Mouse (Mus musculus) layer of hippocampus, postnatal 14 days (tissue): Measurements from ENCODE around the gene Robo4. TPM values are rescaled to one million over a fixed set of nuclear protein-coding genes. Genes with fewer than 3 reads are reported as not detected.
A peak's percentile ranks its signal among the peaks of the same experiment; 100 is the strongest.

Experiments used
- DNase-seq, 2 experiments: peaks; one replicate each; pipeline ENCODE4 v3.0.0; 2021 to 2022; ENCODE audit warnings: low spot score in 2 of 2, mixed read lengths in 1 of 2
- total RNA-seq, 2 experiments: library from RNA; stranded (reverse); gene quantifications; 2 replicates each; pipeline ENCODE4 v1.2.3; 2021

Gene Robo4
- total RNA-seq, 2 experiments from 2014 or later, result 7.6 to 9.9 TPM

GRCm38 (mm10) chr9:37400585-37400984 lies 1.1 kb upstream of the Robo4 start:
- no peak for DNase-seq

DNA sequence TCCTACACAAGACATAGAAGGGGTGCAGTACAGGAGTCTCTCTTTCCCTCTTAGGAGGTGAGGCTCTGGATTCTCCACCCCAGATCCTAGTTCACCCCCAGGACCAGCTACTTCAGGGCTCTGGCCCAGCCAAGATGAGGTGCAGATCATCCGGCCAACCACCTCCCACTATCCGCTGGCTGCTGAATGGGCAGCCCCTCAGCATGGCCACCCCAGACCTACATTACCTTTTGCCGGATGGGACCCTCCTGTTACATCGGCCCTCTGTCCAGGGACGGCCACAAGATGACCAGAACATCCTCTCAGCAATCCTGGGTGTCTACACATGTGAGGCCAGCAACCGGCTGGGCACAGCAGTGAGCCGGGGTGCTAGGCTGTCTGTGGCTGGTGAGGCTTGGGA lies 804 bp downstream of the Robo4 start:
- DNase-seq, result no peak

DNA sequence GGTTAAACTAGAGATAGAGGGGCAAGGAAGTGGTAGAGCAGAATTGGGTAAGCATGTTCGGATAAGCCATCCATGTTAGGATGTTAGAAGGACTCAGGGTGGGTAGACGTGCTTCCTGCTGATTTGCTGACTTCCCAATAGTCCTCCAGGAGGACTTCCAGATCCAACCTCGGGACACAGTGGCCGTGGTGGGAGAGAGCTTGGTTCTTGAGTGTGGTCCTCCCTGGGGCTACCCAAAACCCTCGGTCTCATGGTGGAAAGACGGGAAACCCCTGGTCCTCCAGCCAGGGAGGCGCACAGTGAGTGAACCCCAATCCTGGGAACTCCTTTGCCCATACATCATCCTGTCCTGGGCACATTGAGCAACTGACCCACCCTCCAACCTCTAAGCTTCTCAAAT lies 1.3 kb downstream of the Robo4 start:
- DNase-seq, result no peak

- DNase-seq, result no peak
Observed at GRCm38 (mm10) chr9:37406372-37406771, 4.7 kb downstream of the Robo4 start.

DNA sequence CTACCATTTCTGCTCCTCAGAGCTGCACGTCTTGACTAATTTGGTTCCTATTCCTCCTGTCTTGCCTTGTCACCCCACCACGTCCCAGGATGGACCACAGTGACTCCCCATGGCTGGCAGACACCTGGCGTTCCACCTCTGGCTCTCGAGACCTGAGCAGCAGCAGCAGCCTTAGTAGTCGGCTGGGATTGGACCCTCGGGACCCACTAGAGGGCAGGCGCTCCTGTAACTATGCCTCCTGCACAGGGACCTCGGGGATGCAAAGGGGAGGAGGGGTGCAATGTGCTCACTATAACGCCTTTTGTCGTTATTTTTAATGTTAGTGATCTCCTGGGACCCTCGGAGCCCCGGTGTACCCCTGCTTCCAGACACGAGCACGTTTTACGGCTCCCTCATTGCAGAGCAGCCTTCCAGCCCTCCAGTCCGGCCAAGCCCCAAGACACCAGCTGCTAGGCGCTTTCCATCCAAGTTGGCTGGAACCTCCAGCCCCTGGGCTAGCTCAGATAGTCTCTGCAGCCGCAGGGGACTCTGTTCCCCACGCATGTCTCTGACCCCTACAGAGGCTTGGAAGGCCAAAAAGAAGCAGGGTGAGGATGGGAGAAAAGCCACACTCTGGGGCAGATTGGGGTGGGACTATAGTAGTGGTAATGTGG lies 6.3 kb downstream of the Robo4 start:
- DNase-seq, result no peak

DNA sequence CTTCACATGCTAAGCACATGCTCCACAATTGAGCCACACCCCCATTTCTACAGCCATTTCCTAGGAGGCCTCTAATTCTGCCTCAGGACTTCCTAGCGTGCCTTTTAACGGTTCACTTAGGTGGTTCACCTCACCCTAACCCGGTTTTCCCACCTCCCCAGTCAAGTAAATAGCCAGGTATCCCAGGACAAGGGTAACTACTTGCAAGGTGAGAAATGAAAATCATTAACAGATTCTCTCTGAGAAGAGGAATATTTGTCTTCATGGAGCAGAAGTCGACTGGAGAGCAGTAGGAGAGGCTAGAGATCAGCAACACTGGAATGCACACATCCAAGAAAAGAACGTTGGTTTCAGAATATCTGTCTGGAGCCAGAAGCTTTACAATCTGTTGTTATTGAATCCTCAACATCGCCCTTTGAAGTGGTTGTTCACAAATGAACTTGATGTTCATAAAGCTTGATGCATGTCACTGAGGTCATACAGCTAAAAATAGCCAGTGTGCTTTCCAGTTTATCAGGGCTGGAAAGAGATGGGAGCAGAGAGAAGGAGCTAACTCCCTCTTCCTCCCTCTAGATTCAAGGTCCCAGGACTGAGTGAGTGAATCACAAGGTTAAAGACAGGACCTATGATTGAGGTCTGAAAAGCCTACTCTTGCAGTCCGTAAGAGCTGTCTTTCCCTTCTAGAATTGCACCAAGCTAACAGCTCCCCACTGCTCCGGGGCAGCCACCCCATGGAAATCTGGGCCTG lies 8.2 kb downstream of the Robo4 start:
- no peak for DNase-seq

DNA sequence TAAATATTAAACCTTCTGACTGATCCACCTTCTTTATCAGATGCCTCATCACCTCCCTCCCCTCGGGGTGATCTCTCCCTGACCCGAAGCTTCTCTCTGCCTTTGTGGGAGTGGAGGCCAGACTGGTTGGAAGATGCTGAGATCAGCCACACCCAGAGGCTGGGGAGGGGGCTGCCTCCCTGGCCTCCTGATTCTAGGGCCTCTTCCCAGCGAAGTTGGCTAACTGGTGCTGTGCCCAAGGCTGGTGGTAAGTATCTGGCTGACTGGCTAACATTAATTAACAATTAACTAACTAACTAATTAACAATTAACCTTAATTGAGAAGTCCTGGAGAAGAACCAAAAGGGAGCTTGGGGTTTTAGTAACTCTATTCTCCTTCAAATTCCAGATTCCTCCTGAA lies 11.3 kb downstream of the Robo4 start:
- no peak for DNase-seq

DNA sequence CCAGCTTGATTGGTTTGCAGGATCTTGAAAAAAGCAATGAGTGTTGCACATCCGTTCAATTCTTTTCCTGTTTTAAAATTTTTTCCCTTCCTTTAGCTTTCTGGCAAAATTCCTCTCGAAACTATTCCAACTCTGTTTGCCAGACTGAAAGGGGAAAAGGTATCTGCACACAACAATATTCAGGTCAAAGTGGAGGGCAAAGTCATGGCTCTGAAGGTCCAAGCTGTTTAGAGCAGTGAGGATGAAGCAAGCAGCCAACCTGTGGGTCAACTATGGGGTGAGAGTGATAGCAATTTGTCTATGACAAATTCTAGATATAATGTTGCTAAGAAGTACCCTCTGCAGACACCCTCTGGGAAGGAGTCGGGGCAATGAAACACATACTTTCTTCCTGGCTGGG lies 13.0 kb downstream of the Robo4 start:
- no peak for DNase-seq

- no peak for DNase-seq
Observed at GRCm38 (mm10) chr9:37418791-37419190, 17.1 kb downstream of the Robo4 start.

- peak; percentile 63 to 69 for DNase-seq
Observed at GRCm38 (mm10) chr9:37420676-37421075, 19.0 kb downstream of the Robo4 start.

DNA sequence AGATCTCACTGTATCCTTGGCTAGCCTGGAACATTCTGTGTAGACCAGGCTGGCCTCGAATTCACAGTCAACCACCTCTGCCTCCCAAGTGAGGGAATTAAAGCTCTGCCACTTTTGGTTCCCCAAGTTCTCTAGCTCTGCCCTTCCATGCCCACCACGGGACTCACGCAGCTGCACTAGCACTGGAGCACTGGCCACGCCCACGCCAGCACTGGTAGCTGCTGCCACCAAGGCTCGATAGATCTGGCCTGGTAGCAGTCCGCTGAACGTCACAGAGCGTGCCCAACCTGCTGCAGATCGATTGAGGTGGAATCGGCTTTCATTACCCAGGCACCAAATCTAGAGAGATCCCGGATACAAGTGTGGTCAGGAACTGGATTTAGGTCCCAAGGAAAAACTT lies 19.5 kb downstream of the Robo4 start:
- no peak for DNase-seq

GRCm38 (mm10) chr9:37429326-37429725 lies 27.6 kb downstream of the Robo4 start:
- DNase-seq, result no peak

DNA sequence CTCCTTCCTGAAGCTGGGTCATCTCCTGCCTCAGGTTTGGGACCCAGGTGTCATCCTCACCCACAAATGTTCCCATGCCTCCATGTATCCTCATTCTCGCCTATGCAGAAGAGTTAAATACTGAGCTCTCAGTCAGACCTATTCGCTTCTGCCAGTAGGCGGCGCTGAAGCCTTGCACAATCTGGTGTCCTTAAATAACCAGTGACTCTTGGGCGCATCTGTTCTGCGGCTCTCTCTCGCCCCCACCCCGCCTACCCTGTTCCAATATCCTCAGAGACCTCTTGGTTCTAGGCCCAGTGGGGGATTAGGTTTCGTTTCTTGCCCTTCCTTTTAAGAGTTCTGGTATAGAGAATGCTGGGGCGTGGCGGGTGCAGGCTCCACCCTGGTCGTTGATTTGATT lies 28.9 kb downstream of the Robo4 start:
- DNase-seq, result peak; percentile 93 to 95

DNA sequence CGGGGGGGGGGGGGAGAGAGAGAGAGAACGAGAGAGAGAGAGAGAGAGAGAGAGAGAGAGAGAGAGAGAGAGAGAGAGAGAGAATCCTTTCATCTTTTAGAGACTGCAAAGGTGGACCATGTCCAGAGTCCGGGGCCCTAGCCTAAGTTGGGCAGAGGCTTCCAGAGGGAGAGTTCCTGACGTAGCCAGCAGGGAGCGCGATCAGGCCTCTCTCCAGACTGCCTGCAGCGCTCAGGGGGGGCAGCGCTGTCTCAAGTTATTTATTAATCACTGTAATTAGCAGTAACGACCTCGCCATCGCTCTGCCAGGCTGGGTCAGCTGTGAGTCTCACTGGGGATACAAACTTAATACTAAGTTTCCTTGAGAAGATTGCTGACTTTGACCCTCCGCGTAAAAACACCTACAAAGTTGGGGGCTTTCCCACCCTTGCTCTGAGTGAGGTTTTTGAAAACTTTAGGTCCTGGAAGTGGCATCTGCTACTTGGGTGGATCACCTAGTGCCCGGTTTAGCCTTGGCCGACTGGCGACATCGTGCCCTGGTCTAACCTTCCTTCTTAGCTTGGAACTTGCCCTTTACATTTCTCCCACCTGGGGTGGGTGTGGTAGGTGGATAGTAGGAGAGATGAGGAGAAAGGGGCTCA lies 30.4 kb downstream of the Robo4 start:
- DNase-seq, result peak in 1 of 2 experiments; percentile 55

GRCm38 (mm10) chr9:37432720-37433421 lies 31.2 kb downstream of the Robo4 start, which contains the start of gene Robo3:
Gene Robo3 (minus strand): TSS chr9:37433246.
- DNase-seq, result no peak

DNA sequence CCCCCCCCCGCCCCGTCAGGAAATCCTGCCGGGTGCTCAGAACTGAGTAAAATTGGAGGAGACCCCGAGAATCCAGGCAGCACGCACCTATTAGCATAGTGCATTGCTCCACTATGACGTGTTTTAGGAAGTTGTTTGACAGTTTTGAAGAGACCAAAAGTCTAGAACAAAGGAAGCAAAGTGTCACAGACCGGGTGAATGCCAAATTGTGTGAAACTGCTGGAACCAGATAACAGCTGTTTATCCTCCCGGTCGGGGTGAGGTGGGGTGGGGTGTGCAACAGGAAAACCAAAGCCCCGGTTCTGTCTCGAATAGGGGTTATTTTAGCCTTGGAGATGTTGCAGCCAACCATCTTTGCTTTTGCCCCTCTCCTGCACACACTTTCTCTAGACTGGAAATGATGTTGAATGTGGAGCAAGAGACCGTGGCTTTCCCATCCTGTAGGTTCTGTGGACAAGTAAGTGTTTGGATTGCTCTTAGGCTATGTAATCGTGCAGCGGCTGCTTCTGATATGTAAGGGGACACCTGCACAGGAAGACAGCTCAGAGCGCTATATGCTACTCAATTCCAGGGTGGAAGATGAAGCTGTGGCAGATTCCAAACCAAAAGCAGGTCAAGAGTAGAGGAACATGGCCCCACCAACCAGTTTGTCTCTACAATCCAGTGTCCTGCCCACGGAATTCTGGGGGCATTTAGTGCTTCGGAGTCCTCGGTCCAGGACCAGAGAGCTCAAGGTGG lies 32.3 kb downstream of the Robo4 start:
- DNase-seq, result no peak

DNA sequence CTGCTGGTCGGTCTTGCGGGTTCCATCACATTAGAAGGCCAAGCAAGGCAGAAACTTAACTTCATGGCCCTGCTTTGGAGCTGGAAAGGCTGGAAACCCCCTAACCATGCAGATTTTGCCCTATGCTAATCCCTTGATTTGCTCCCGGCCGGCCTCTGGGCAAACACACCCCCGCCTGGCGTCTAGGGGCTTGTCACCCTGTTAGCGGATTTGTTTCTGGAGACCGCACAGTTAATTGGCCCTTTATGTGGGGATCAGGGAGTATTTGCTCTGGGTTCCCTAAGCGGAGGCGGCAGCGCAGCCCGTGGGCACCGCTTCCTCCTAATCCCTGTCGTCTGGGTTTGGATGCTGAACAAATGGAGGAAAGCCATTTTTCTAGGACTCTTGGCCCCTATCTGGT lies 33.2 kb downstream of the Robo4 start:
- no peak for DNase-seq

DNA sequence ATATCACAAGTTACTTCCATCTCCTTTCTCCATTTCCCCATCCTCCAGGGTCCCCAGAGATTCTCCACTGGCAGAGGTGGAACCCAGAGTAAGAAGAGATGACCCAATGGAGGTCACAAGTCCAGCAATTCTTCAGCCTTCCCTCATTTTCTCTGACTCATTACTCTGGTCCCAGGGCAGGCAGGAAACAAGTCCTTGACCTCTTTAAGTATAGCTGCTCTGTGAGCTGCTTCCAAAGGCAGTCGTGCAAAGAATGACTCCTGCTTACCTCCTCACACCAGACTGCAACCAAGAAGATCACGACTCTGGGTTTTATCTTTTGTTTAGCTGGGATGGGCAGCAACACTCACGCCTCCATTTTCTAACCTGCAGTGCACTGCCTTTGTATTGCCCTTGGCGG lies 33.9 kb downstream of the Robo4 start:
- no peak for DNase-seq

DNA sequence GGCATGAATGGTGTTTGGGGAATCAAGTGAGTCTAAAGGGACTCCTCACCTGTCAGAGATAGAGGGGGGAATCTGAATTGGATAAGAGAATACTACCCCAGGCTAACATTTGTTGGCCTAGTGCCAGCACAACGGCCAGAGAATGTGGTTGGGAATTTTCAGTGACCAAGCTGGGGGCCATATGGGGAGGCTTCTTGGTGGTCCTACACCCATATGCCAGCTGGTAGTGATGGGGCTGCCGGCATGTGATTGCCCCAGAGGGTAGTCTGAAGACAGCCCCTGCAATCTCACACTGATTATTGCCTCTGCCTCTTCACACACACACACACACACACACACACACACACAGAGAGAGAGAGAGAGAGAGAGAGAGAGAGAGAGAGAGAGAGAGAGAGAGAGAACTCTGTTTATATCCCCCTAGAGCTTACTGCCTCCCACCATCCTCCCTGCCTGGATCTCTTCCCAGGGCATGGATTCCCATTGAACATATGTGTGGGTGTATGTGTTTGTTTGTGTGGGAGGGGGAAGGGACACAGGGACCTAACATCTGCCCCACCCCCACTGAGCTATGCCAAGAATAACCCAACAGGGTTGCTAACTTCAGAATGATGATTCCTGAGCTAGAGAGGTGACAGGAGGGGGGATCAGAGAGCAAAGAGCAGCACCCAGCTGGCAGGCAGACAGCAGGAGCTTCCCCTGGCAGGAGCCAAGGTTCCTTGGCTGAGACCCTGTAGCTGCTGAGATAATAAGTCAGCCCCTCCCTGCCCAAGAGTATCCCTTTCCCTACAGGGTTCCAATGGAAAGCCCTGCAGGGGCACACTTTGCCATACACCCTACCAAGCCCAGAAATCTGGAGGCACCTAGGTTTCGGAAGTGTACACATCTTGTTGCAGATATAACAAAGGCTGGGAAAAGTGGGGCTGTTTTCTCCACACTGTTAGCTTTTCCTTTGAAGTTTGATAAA lies 36.4 kb downstream of the Robo4 start:
- DNase-seq, result peak; percentile 36 to 58

GRCm38 (mm10) chr9:37452401-37452800 lies 50.7 kb downstream of the Robo4 start:
- DNase-seq, result no peak
